Mouse (Mus musculus): ENCODE results near the gene Vmn2r91.
"Not testable (repeated sequence)": the region's sequence is repeated elsewhere in the genome, so short reads cannot be mapped to it uniquely, and the experiment has no call there.

Gene Vmn2r91

DNA sequence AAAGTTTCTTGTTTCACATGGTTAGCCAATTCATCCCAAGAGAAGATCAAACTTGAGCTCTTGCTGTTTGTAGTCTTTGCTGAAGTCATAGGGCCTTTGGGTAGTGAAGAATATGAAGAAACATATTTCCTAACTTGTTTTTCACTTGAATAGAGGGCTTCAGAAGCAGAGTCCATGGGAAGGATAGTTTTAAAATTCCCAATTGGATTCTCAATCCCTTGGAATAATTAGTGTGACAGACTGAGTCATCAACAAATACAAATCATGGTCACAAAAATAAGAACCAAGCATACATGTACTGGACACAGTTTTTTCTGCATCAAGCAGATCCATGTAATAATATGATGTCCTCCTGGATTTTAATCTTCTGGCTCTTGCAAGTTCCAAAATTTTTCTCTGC is at the start of gene Vmn2r91:
Vmn2r91 (plus strand) TSS at position 301 of the 400 bp plus-strand sequence.
- DNase-seq: not testable (repeated sequence)

GRCm38 (mm10) chr17:18049124-18049523 is 35.7 kb upstream of the Vmn2r91 start, which contains the start of gene Vmn2r124:
Gene Vmn2r124, plus strand, starts transcription at chr17:18049424.
- DNase-seq: no peak

GRCm38 (mm10) chr17:18095626-18096025 is 10.8 kb downstream of the Vmn2r91 start:
- DNase-seq: not testable (repeated sequence)

GRCm38 (mm10) chr17:18102265-18102664 is 17.4 kb downstream of the Vmn2r91 start:
- not testable (repeated sequence) for DNase-seq

DNA sequence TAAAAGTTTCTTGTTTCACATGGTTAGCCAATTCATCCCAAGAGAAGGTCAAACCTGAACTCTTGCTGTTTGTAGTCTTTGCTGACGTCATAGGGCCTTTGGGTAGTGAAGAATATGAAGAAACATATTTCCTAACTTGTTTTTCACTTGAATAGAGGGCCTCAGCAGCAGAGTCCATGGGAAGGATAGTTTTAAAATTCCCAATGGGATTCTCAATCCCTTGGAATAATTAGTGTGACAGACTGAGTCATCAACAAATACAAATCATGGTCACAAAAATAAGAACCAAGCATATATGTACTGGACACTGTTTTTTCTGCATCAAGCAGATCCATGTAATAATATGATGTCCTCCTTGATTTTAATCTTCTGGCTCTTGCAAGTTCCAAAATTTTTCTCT is 66.8 kb downstream of the Vmn2r91 start, which contains the start of gene Vmn2r92:
Vmn2r92 (plus strand) TSS at position 301 of the 400 bp plus-strand sequence.
- not testable (repeated sequence) for DNase-seq

- DNase-seq: not testable (repeated sequence)
Observed at GRCm38 (mm10) chr17:18161194-18161593, 76.4 kb downstream of the Vmn2r91 start.
